Mouse (Mus musculus): ENCODE results near the gene Bola2.
"Not testable (repeated sequence)": the region's sequence is repeated elsewhere in the genome, so short reads cannot be mapped to it uniquely, and the experiment has no call there.

Bola2 gene

GRCm38 (mm10) chr7:126708175-126708952, 13.2 kb downstream of the Bola2 start:
- DNase-seq (ENCODE audit: low spot score in 2 of 2) = no peak

GRCm38 (mm10) chr7:126710266-126710665, 15.1 kb downstream of the Bola2 start:
- DNase-seq (ENCODE audit: low spot score in 2 of 2) = no peak

- DNase-seq (ENCODE audit: low spot score in 2 of 2) = no peak
Observed at GRCm38 (mm10) chr7:126711910-126712309, 16.7 kb downstream of the Bola2 start.

- DNase-seq (ENCODE audit: low spot score in 2 of 2) = no peak
Observed at GRCm38 (mm10) chr7:126715679-126716078, 20.5 kb downstream of the Bola2 start.

- no peak for DNase-seq (ENCODE audit: low spot score in 2 of 2)
Observed at GRCm38 (mm10) chr7:126717566-126717965, 22.4 kb downstream of the Bola2 start.

GRCm38 (mm10) chr7:126718787-126719337, 23.7 kb downstream of the Bola2 start:
- no peak for DNase-seq (ENCODE audit: low spot score in 2 of 2)

GRCm38 (mm10) chr7:126721635-126722034, 26.4 kb downstream of the Bola2 start:
- DNase-seq (ENCODE audit: low spot score in 2 of 2) = no peak

- no peak for DNase-seq (ENCODE audit: low spot score in 2 of 2)
Observed at GRCm38 (mm10) chr7:126725077-126725476, 29.9 kb downstream of the Bola2 start.

GRCm38 (mm10) chr7:126725667-126726066, 30.5 kb downstream of the Bola2 start:
- DNase-seq (ENCODE audit: low spot score in 2 of 2) = no peak

GRCm38 (mm10) chr7:126730256-126730789, 35.1 kb downstream of the Bola2 start:
- not testable (repeated sequence) for DNase-seq (ENCODE audit: low spot score in 2 of 2)

- DNase-seq (ENCODE audit: low spot score in 2 of 2) = no peak
Observed at GRCm38 (mm10) chr7:126736122-126736521, 40.9 kb downstream of the Bola2 start.

- DNase-seq (ENCODE audit: low spot score in 2 of 2) = no peak
Observed at GRCm38 (mm10) chr7:126739551-126739950, 44.4 kb downstream of the Bola2 start.

- no peak for DNase-seq (ENCODE audit: low spot score in 2 of 2)
Observed at GRCm38 (mm10) chr7:126740132-126740735, 45.0 kb downstream of the Bola2 start.

GRCm38 (mm10) chr7:126740977-126741376, 45.8 kb downstream of the Bola2 start:
- no peak for DNase-seq (ENCODE audit: low spot score in 2 of 2)

GRCm38 (mm10) chr7:126741452-126741851, 46.3 kb downstream of the Bola2 start:
- DNase-seq (ENCODE audit: low spot score in 2 of 2) = no peak

GRCm38 (mm10) chr7:126741964-126742482, 46.8 kb downstream of the Bola2 start:
- no peak for DNase-seq (ENCODE audit: low spot score in 2 of 2)

- DNase-seq (ENCODE audit: low spot score in 2 of 2) = no peak
Observed at GRCm38 (mm10) chr7:126746066-126746465, 50.9 kb downstream of the Bola2 start.

GRCm38 (mm10) chr7:126746798-126747197, 51.6 kb downstream of the Bola2 start:
- DNase-seq (ENCODE audit: low spot score in 2 of 2) = no peak

GRCm38 (mm10) chr7:126748824-126749223, 53.6 kb downstream of the Bola2 start:
- DNase-seq (ENCODE audit: low spot score in 2 of 2) = no peak

Measured in urinary bladder, postnatal 36 days (tissue).